Mouse (Mus musculus) cerebellum, adult 2 months (tissue): ENCODE measurements around the gene Mb21d2.

Source experiments
- CTCF ChIP-seq: fragments of 200-500 bp; IDR thresholded peaks from 2 replicates; pipeline ENCODE4 v1.5.1; 2011; ENCODE audit warnings: low read depth, mild to moderate bottlenecking, control low read depth, low read length, moderate library complexity, borderline replicate concordance; ENCODE audit not compliant: insufficient read depth
- POLR2A ChIP-seq: fragments of 200-500 bp; IDR thresholded peaks from 2 replicates; pipeline ENCODE4 v1.6.1; 2011; ENCODE audit warnings: low read length, control low read depth, borderline replicate concordance; ENCODE audit not compliant: insufficient read depth

GRCm38 (mm10) chr16:28870860-28871259, 58.6 kb downstream of the Mb21d2 start:
- no peak for TF ChIP-seq POLR2A
- TF ChIP-seq CTCF = no peak
